Mouse (Mus musculus) bone marrow macrophage, adult 2 months (primary cell): Measurements from ENCODE around the gene Srek1ip1.

Experiments used
- CTCF ChIP-seq: IDR thresholded peaks from 2 replicates; pipeline ENCODE4 v1.5.1; 2012; ENCODE audit warnings: low read depth, mild to moderate bottlenecking, low read length, moderate library complexity
- POLR2A ChIP-seq: IDR thresholded peaks from 2 replicates; pipeline ENCODE4 v1.6.1; 2012; ENCODE audit warnings: mild to moderate bottlenecking, low read depth, low read length, borderline replicate concordance

DNA sequence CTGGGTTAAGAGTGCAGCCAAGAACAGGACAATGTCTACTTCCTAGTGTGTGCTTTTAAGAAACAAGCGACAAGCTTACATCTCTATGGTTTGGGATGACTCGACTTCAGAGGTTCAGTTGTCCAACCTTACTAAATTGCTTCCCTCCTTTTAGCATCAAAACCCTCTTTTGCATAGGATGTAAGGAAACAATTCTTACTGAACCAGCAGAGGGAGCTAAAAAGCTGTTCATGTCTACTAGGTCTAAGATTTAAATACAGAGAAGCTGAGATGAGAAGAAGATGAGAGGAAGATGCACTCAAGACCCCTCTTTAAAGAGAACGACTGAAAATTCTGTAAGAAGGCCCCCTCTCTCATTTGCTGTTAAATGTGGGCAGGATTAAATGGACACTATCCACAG is 13.4 kb downstream of the Srek1ip1 start:
- TF ChIP-seq POLR2A: no peak
- no peak for TF ChIP-seq CTCF
